Mouse (Mus musculus) liver, postnatal 0 days (tissue): ENCODE results near the gene Uqcr11.

Experiments
- CTCF ChIP-seq: sonication (generic); IDR thresholded peaks from 2 replicates; pipeline ENCODE4 v1.5.1; 2016; ENCODE audit warnings: antibody characterized with exemption, low read depth
- EP300 ChIP-seq: IDR thresholded peaks from 2 replicates; pipeline ENCODE4 v1.6.1; 2016; ENCODE audit warnings: antibody characterized with exemption, low read depth, mild to moderate bottlenecking

GRCm38 (mm10) chr10:80421208-80421607 is 14.6 kb upstream of the Uqcr11 start:
- TF ChIP-seq CTCF = no peak
- no peak for TF ChIP-seq EP300
